Mouse (Mus musculus) heart, adult 9 months (tissue): ENCODE data around the gene Atf1.

Source experiments
- DNase-seq, 2 experiments: peaks; one replicate each; pipeline ENCODE4 v3.0.0; 2022; ENCODE audit warnings: low spot score in 2 of 2

Gene Atf1

DNA sequence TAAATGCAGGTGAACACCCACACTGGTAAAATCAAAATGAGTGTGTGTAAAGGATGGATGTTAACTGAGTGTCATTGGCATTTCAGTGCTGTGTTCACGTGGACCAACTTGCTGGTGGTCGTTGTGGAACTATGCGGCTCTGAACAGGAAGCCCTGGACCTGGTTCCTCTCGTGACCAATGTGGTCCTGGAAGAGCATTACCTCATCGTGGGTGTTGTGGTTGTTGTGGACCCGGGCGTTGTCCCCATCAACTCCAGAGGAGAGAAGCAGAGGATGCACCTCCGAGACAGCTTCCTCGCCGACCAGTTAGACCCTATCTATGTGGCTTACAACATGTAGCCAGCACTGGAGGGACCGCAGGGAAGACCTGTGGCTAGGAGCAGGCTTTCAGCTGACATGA lies 12.5 kb upstream of the Atf1 start:
- no peak for DNase-seq

DNA sequence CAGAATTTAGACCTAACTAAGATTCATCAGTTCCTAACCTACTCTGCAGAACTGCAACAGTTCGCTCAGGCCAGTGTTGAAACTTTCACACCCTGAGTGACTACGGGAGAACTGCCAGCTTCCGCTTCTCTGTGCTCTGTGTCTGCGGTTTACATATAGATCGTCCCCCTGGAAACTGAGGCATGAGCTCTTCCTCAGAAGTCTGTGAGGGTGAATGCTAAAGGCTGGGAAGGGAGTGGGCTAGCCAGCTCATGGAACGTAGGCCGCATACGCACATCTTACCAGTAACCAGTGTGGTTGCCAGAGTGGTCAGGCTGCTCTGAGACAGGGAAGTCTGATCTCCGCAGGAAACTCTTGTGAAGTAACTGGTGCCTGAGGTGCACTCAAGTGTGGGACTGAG lies 11.4 kb upstream of the Atf1 start:
- no peak for DNase-seq

DNA sequence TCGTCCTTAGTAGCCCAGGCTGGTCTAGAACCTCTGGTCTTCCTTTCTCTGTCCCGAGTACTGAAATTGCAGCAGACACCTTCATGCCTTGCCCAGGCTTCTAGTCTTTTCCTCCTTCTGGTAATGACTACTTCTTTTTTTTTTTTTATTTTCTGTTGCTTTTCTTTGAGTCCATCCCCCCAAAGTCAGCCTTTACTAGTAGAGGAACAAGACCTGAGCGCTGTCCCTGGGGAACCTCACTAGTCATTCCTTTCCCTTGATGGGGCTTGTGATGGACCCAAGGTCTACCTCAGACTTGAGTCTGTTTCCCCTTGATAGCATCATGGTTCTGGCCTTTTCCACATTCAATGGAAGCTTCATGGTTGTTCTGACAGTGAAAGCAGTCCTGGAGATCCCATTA lies 9.6 kb upstream of the Atf1 start:
- DNase-seq: no peak

DNA sequence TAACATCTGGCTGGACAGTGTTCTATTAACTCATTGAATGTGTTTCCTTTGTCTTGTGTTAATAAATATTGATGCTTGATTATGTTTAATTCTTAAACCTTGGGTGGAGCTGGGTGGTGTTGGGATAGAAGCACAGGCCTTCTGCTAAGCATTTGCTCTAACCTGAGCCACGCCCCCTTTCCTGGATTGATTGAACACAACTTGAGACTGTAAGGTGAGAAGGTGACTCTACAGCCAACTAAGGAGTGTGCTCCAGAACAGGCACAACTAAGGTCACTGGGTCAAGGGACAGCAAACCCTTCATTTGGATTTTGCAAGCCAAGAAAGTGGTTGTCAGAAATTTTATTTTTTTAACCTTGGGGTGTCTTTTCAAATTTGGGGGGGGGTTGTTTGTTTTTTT lies 8.2 kb upstream of the Atf1 start:
- DNase-seq: no peak

- DNase-seq: no peak
Observed at GRCm38 (mm10) chr15:100220916-100221315, 6.7 kb upstream of the Atf1 start.

GRCm38 (mm10) chr15:100225381-100225780 lies 2.2 kb upstream of the Atf1 start:
- DNase-seq: no peak

GRCm38 (mm10) chr15:100225891-100226290 lies 1.7 kb upstream of the Atf1 start:
- no peak for DNase-seq

GRCm38 (mm10) chr15:100227031-100227662 lies 472 bp upstream of the Atf1 start:
- peak; percentile 52 to 72 for DNase-seq

DNA sequence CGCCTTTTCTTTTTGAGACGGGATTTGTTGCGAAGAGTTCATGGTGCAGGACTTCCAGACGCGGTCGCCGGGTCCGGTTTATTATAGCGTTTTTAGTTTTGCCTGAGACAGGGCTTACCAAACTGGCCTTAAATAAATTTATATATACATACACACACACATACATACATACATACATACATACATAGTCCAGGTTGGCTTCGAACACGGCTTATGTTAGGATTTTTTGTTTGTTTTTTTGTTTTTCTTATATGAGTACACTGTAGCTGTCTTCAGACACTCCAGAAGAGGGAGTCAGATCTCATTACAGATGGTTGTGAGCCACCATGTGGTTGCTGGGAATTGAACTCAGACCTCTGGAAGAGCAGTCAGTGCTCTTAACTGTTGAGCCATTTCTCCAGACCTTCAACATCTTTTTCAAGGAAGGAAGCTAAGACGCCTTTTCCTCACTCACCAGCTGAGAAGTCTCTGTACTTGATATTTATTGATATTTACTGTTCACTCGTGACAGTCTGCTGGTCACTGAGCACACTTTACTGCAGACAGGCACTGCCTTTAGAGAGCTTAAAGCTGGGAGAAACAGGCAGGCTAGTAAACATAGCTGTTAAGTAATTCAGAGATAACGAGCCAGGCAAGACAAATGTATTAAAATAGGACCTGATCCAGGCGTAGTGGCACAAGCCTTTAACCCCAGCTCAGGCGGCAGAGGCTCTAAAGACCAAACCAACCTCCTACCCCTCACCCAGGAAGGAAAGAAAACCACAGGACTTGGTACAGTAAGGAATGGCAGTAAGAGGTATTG lies 1.1 kb downstream of the Atf1 start:
- no peak for DNase-seq

DNA sequence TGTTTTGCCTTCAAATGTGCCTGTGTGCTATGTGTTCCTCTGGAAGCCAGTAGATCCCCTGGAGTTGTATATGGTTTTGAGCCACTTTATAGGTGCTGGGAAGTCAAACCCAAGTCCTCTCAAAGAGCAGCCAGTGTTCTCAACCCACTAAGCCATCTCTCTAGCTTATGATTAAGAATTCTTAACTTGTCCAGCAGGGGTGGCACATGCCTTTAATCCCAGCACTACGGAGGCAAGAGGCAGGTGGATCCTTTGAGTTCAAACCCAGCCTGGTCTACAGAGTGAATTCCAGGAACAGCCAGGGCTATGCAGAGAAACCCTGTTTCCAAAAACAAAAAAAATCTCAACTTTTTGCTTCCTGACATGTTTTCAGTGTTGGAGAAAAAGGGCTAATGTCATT lies 3.0 kb downstream of the Atf1 start:
- DNase-seq: no peak

- DNase-seq: no peak
Observed at GRCm38 (mm10) chr15:100231616-100232525, 4.3 kb downstream of the Atf1 start.

- DNase-seq: no peak
Observed at GRCm38 (mm10) chr15:100235208-100235965, 7.8 kb downstream of the Atf1 start.

GRCm38 (mm10) chr15:100236952-100237351 lies 9.3 kb downstream of the Atf1 start:
- DNase-seq: no peak

DNA sequence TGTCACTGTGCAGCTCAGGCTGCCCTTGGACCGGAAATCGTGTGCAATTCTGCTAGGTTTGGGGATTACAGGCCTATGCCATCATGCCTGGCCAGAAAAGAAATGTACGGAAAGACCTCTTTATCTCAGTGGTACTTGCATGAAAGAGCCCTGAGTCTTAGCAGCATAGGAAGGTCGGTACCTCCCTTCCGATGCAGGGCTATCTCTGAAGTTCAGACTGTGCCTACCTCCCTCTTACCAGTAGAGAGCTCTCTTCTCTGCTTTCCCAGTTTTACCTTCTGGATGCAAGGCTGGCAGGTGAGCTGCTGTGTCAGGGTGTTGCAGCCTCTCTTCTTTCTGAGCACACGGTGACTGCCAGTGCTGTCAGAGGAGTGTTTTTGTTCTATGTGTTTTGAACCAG lies 14.2 kb downstream of the Atf1 start:
- DNase-seq: no peak

- DNase-seq: no peak
Observed at GRCm38 (mm10) chr15:100245951-100246350, 18.3 kb downstream of the Atf1 start.

DNA sequence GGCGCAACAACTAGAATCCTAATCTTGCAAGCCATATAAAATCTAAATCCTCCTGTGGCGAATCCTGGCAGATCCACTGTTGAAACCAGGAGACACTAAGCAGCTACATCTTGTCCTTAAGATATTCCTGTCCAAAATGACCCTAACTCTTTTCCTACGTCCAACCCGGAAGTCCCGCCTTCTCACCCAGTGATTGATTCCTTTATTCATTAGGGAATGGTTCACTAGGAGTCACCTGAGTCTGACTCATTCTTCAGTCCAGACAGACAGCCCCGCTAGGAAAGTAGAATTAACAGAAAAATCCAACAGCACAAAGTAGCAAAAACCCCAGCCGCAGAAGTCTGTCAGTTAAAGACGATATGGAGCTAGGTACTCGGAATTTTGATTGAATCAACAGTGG lies 19.7 kb downstream of the Atf1 start:
- DNase-seq: no peak

GRCm38 (mm10) chr15:100248665-100249433 lies 21.2 kb downstream of the Atf1 start:
- no peak for DNase-seq

GRCm38 (mm10) chr15:100251153-100251780 lies 23.6 kb downstream of the Atf1 start:
- no peak for DNase-seq

DNA sequence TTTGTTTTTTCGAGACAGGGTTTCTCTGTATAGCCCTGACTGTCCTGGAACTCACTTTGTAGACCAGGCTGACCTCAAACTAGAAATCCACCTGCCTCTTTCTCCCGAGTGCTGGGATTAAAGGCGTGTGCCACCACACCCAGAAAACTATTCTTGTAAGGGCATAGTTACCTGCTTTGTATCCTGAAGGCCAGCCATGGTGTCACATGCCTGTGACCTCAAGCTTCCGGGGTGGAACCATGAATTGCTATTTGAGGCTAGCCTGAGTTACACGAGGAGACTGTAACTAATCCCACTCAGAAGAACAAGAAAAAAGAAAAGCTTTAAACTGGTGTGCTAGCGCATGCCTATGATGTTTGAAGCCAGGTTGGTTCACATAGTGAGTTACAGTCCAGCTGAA lies 28.8 kb downstream of the Atf1 start:
- DNase-seq: no peak

- DNase-seq: no peak
Observed at GRCm38 (mm10) chr15:100257305-100257704, 29.7 kb downstream of the Atf1 start.
